Mouse (Mus musculus) hematopoietic stem cell, adult 5-6 weeks (primary cell): ENCODE results near the gene Brsk1. TPM values are rescaled to one million over a fixed set of nuclear protein-coding genes. Genes with fewer than 3 reads are reported as not detected.

Experiments
- ATAC-seq, 2 experiments: fragments of 125-278 bp in 1 of 2; replicated peaks in 1 of 2; 2 replicates each; pipeline ENCODE4 v1.8.0; 2016 to 2017; ENCODE audit warnings: inconsistent platforms in 2 of 2, mild to moderate bottlenecking in 2 of 2, moderate number of reproducible peaks in 2 of 2, low read depth in 1 of 2, moderate TSS enrichment in 1 of 2; ENCODE audit not compliant: low FRiP score in 2 of 2, poor library complexity in 2 of 2, severe bottlenecking in 2 of 2, insufficient read depth in 1 of 2, low TSS enrichment in 1 of 2
- total RNA-seq: library from RNA; stranded (forward); fragments of 172-1452, 232-1000 nt; gene quantifications from 2 replicates; pipeline ENCODE4 v1.2.3, GENCODE M21; 2017

Brsk1 gene
- total RNA-seq, 1 experiment from 2014 or later, result 0.20 TPM

DNA sequence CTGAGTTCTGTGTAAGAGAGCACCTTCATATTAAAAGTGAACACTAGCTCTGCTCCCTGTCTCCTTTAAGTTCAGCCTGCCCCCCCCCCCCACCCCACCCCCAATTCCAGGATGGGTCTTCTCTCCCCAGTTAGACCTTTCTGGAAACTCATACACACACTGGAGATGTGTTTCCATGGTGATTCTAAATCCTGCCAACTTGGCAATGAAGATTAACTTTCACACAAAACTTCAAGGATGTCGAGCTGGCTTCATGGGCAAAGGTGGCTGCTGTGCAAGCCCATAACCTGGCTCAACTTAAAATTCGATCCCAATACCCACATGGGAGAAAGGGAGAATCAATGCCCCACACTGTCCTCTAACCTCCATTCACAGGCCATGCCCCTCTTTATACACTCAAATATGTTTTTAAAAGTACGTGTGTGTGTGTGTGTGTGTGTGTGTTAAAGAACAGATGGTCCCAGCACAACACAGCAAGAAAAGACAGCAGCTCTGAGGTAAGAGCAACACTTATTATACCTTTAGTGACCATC is 30.4 kb upstream of the Brsk1 start:
- no peak for ATAC-seq

DNA sequence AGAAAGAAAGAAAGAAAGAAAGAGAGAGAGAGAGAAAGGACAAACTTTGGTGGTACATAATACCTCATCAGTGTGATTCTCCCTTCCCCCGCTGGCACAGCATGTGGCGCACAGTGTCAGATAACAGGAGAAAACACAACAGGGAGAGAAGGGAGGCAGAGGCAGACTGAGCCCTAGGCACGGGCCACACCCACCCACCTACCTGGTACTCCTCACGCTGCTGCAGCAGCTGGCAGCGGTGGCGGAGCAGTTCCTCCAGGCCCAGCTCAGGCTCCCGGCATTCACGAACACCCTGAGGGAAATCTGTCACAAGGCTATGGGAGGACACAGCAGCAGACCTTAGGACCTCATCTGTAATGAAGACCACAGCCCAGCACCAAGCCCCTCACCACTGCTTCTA is 27.2 kb upstream of the Brsk1 start:
- no peak for ATAC-seq

- no peak for ATAC-seq
These were observed 26.7 kb upstream of the Brsk1 start for GRCm38 (mm10) chr7:4663742-4664141.

GRCm38 (mm10) chr7:4666871-4667270 is 23.5 kb upstream of the Brsk1 start:
- ATAC-seq, result no peak

DNA sequence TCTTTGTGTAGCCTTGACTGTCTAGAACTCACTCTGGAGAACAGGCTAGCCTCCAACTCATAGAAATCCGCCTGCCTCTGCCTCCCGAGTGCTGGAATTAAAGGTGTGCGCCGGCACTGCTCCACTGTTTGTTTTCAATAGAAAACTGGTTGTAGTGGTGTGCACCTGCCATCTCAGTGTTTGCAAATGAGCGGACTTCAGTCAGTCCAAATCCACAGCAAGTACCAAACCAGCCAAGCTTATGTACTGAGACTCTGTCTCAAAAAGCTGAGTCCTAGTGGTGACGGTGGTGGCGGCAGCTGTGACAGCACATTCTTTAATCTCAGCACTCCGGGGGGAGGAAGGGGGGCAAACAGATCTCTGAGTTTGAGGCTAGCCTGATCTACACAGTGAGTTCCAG is 21.9 kb upstream of the Brsk1 start:
- no peak for ATAC-seq

GRCm38 (mm10) chr7:4669156-4669555 is 21.2 kb upstream of the Brsk1 start:
- ATAC-seq, result no peak

GRCm38 (mm10) chr7:4670655-4671255 is 19.6 kb upstream of the Brsk1 start:
- ATAC-seq, result peak in 1 of 2 experiments; percentile 22; a peak in 1 of 4 replicates

DNA sequence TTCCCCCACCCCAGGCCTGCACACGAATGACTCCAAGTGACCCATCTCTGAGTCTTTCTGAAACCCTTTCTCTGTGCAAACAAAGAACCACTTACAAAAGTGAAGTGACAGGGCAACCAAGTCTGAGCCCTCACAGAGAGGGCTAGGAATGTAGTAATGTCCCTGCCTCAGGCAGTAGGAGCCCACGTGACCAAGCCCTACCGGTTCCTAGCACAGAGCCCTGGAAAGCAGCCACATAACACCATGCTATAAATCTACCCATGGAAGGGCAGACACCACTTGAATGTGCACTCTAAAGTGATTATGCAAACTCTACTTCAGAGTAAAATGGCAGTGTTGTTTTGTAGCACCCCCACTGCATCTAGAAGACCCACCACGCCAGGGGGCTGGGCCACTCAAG is 18.4 kb upstream of the Brsk1 start:
- peak; percentile 67 to 75 for ATAC-seq

GRCm38 (mm10) chr7:4674114-4674731 is 16.2 kb upstream of the Brsk1 start:
- ATAC-seq, result peak; percentile 72 to 77

DNA sequence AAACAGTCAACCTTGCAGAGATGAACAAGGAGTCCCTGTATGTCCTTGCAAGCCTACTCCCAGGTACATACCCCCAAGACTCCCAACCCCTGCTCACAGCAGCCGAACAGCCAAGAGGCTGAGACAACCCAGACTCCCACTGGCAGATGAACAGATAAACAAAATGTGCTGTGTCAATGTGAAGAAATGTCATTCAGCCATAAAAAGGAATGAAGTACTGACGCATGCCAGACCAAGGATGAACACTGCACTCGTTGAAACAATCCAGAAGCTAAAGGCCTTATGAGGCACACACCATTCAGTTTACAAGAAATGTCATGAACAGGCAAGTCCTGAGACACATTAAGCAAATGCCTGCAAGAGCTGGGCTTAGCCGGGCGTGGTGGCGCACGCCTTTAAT is 15.2 kb upstream of the Brsk1 start:
- no peak for ATAC-seq

GRCm38 (mm10) chr7:4683307-4683706 is 7.1 kb upstream of the Brsk1 start:
- ATAC-seq, result no peak

DNA sequence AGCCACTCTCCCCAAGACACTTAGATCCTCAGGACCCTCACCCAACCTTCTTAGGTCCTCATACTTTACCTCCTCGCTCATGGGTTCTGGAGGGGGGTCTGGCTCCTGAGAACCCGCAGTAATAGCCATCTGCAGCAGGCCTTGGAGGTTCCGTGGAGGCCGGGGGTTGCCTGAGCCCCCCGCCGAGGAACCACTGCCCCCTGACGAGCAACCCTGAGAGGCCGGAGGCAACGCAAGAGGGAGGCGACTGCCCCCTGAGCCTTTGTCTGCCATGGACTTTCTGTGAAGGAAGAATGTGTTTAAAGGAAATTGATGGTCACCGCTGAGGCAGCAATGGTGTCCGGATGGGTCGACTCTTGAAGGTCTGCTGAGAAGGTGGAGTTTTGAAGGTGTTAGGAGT is 6.2 kb upstream of the Brsk1 start:
- peak in 1 of 2 experiments; percentile 2; a peak in 1 of 4 replicates for ATAC-seq

DNA sequence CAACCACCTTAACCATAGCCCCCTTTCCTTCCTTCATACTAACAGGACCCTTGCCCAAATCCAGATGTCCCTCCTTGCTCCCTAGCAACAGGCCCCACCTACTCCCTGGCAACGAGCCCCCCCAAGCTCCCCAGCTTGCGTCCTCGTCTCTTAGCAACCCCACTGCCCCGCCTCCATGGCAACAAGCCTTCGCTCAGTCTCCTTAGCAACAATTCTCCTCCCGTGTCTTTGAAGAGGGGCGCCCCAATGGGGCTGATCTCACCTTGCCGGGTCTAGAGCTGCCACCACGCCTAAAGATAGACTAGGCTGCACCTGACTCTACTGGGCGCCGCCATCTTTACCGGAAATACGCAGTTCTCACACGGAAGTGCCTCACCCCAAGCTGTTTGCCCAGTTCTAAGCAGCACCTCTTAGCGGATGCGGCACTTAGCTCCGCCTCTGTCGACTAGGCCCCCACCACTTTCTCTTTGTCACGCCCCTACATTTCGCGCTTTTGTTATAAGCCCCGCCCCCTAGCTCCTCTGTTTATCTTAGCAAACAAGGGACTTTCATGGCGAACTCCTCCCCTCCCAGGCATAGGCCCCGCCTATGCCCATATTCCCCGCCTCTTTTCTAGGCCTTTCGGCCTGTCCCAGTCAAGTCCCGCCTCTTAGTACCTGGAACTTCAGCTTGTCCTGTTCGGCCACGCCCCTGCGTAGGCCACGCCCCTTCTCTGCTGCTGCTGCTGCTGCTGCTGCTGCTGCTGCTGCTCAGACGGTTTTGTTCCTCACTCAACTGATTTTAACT is 5.6 kb upstream of the Brsk1 start, which contains the start of gene Hspbp1:
Gene Hspbp1 (minus strand): TSS at position 437 of the 786 bp plus-strand sequence.
- ATAC-seq, result peak; percentile 96 to 98

DNA sequence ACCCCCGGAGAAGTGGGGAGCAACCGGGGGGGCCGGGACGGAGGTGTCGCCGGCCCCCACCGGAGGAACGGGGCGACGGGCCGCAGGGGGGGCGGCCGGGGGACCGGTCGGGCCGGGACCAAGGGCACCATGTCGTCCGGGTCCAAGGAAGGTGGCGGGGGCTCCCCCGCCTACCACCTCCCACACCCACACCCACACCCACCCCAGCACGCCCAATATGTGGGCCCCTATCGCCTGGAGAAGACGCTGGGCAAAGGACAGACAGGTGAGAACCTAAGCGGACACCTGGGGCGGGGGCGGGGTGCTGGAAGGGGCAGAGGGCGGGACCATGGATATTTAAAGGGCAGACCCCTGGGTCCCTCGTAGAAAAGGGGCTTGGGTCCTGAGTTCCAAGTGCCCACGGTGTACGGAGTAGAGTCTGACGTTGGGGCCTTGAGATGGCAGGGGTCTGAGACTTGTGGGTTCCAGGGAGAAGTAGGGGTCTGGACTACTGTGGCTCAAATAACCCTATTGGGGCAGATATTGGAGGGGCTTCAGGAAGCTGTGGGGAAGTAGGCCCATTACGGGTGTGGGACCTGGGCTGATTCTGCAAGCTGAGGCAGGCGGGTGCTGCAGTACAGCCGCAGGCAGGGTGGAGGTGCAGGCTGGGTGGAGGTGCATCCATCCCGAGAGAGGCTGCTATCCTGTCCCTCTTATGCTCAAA is 698 bp downstream of the Brsk1 start:
- ATAC-seq, result peak in 1 of 2 experiments; percentile 56; a peak in 2 of 4 replicates

DNA sequence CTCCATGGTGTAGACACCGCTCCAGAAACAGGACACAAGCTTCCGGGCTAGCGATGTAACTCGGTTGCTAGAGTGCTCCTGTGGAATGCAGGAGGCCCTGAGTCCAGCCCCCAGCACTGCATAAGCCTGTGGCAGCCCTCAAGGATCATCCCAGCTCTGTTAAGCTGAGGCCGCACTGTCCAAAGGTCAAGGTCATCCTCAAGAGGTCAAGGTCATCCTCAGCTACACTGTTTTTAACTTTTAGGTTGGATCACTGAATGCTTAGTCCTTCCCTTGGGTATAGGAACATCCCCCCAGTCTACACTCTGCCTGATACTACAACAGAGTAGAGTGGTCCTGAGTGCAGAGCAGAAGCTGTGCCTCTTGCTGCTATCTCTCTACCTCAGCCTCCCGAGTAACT is 2.6 kb downstream of the Brsk1 start:
- no peak for ATAC-seq

GRCm38 (mm10) chr7:4702334-4702733 is 11.9 kb downstream of the Brsk1 start:
- no peak for ATAC-seq

DNA sequence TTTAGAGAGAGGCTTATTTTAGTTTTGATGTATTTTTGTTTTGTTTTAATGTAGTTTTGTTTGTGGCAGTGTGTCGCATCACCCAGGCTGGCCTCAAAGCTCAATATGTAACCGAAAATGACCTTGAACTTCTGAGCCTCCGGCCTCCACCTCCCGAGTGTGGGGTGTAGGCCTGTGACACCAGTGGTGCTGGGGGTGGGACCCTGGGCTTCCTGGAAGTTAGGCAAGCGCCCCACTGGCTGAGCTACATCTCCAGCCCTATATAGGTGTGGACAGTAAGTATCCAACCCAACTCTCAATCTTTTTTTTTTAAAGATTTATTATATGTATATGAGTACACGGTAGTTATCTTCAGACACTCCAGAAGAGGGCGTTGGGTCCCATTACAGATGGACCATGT is 12.8 kb downstream of the Brsk1 start:
- ATAC-seq, result no peak

DNA sequence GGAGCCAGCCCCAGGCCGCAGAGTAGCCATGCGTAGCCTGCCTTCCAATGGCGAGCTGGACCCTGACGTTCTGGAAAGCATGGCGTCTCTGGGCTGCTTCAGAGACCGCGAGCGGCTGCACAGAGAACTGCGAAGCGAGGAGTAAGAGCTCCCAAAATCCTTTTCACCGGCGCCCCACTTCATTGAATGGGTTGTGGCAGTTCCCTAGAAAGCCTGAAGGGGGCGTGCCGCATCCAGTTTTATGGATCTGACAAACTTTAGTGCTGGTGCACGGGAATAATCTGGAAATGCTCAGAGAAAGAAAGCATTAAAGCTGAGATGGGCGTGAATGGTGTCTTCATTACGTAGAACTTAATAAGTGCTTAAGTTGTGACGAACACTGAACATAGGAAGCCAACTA is 14.7 kb downstream of the Brsk1 start:
- peak; percentile 41 to 48; a peak in 3 of 4 replicates for ATAC-seq
